Mouse (Mus musculus): Measurements from ENCODE around the gene Klc3.

GRCm38 (mm10) chr7:19358634-19359033 lies 45.3 kb downstream of the Klc3 start:
- no peak for TF ChIP-seq CTCF (IDR thresholded peaks at IDR 0.05; ENCODE audit: extremely low read depth, insufficient read depth, insufficient read length, insufficient replicate concordance)
- no peak for TF ChIP-seq POLR2A (IDR thresholded peaks at IDR 0.05; ENCODE audit: low read depth, low read length)
